Mouse (Mus musculus) E14TG2a.4 (cell line): ENCODE data around the gene 4930502E18Rik.
"Not testable (repeated sequence)": the region's sequence is repeated elsewhere in the genome, so short reads cannot be mapped to it uniquely, and the experiment has no call there.

ENCODE experiments used
- CTCF ChIP-seq: conservative IDR thresholded peaks from 2 replicates; pipeline ENCODE4 v1.5.1; 2014; ENCODE audit warnings: low read length
- NANOG ChIP-seq: IDR thresholded peaks from 2 replicates; pipeline ENCODE4 v1.6.1; 2014; ENCODE audit warnings: borderline replicate concordance, low read length, mixed read lengths
- POU5F1 ChIP-seq: IDR thresholded peaks from 2 replicates; pipeline ENCODE4 v1.6.1; 2014; ENCODE audit warnings: low read length, borderline replicate concordance

DNA sequence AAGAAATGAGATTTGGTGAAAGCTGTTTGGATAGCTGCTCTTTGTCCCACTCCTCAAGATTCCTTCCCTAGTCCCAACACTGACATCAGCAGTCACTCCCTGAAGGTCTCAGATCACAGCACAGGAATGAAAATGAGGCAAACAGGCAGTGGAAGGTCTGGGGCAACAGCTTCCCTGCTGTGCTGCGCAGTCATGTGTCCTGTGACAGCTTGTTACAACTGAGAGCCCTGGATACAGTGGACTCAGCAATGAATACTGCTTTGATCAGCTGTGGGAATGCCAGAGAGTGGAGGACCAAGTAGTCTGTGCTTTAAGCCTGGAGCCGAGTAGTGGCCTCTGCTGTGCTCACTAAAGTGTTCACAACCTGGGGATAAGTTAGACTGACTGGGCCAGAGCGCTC, 42.0 kb upstream of the 4930502E18Rik start:
- TF ChIP-seq CTCF, NANOG, POU5F1: not testable (repeated sequence)
